Mouse (Mus musculus): Measurements from ENCODE around the gene Btbd9.

DNA sequence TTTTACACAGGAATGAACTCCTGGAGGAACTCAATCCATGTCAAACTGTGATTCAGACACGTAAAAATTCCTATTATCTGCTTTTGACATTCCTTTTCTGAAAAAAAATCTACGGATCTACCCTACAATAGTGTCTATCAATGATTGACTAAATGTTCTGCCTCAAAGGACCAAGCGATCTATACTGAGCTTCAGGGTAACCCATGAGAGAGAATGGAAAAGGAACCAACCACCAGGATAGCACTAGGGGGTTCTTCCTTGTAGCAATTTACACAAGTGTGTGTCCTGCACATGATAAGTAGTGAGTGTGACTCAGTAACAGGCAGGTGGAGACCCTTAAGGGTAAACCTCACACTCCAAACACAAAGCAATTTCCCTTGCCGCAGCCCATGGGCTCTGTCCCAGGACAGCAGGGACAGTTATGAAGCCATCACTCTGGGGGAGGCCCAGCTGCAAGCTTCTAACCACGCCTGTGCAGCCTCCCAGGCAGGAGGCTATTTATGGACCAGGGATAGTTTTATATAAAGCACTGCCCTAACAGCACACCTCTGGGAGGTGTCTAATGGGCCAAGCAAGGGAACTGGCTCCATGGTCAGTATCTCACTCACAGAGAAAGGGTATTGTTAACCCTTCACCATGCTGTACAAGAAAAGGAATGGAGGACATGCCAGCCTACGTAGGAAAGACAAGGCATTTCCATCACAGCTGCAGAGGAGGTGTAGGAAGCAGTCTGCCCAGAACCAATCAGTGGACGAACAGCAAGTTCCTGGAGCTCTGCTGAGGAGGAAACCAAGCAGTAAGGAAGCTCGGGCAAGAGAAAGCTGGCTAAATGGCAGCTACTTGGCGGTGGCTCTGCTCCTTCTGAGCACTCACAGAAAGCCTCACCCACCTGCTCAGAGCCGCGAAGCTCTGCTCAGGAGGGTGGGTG is 306.9 kb downstream of the Btbd9 start:
- TF ChIP-seq POLR2A (IDR thresholded peaks at IDR 0.05; ENCODE audit: borderline replicate concordance, control insufficient read depth, low read depth, low read length) (no peak), CTCF (IDR thresholded peaks at IDR 0.05; ENCODE audit: control insufficient read depth, insufficient read depth, low read length) (no peak)
